Mouse (Mus musculus): ENCODE results near the gene Specc1. TPM values are rescaled to one million over a fixed set of nuclear protein-coding genes. Genes with fewer than 3 reads are reported as not detected.
A peak's percentile ranks its signal among the peaks of the same experiment; 100 is the strongest.

The Specc1 gene
- total RNA-seq, 2 experiments from 2014 or later: 18.3 to 26.7 TPM

DNA sequence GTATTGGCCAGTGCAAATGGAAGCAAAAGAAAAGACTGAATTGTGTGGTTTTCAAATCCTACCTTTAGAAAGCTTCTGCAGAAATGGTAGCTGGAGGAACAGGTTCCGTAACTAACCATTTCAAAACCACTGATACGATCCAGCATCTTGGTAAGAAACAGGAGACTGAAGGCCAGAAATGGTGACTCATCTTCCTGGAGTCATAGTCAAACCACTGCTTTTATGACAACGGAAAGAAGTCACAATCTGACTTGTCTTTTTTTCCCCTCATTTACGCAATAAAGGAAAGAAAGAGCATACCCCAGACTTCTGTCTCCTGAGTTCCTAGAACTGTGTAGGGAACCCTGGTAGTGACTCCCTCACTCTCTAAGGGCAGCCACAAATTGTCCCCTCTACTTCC, 228.3 kb downstream of the Specc1 start:
- DNase-seq: no peak

DNA sequence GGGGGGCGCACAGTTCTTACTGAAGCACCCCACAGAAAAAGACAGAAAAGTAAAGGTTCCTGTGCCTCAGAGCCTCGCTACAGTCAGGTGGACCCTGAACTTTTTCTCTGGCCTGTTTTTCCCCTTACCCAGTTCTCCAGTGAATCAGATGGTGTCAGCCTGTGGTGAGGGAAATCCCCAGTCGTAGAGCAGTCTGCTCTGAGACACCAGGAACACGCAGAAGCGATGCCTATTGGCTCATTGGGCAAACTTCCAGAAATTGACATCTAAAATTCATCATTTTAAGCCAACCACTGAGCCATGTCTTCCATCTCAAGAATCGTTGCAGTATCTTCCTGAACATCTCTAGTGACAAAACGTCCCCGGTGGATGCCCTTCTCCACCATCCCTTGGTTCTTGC, 230.5 kb downstream of the Specc1 start:
- no peak for DNase-seq

DNA sequence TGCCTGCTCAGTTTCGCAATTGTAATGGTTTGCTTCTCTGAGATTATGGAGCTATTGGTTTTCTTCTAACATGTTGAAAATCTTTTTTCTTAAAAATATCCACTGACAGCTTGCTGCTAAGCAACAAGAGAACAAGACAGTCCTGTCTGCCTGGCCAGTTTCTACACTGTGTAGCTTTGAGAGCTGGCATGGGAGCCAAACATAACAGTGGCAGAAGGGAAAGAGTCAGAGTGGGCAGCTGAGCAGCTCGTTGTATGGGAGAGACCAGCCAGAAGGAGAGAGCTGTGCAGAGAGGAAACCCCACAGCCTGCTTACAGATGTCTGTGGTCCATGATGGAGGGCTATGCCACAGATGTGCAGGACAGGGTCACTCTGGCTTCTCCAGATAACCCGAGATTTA, 235.5 kb downstream of the Specc1 start:
- no peak for DNase-seq

DNA sequence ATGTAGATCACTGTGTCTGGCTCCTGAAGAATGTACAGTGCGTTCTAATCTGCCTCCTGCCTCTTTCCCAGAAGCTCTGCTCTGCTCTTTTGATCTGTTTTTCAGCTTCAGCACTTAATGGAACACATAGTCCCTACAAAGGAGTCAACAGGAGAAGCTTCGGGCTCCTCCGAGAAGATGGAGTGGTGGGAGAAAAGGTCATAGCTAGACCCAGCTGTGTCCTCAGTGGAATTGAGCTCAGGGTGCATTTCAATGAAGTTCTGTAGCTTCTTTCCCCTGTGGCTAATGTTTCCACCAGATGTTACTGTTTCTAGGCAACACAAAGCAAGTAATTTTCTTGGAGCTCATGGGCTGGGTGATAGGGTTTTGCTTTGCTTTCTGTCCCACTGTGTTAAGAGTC, 236.6 kb downstream of the Specc1 start:
- DNase-seq: no peak

DNA sequence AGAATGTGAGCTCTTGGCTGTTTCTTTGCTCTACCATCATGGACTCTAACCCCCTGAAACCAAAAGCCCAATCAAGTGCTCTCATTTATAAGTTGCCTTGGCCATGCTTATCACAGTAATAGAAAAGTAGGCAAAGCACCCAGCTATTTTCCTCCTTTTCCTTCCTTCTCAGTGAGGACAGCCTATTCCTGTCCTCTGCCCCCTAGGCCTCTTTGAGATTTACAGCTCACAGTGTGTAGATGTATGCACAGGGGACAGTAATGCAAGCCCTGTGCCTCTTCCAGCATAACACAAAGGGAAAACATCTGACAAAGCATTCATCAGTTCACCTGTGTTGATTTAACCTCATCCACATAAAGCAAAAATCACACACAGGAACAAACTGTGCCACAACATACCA, 237.7 kb downstream of the Specc1 start:
- no peak for DNase-seq

DNA sequence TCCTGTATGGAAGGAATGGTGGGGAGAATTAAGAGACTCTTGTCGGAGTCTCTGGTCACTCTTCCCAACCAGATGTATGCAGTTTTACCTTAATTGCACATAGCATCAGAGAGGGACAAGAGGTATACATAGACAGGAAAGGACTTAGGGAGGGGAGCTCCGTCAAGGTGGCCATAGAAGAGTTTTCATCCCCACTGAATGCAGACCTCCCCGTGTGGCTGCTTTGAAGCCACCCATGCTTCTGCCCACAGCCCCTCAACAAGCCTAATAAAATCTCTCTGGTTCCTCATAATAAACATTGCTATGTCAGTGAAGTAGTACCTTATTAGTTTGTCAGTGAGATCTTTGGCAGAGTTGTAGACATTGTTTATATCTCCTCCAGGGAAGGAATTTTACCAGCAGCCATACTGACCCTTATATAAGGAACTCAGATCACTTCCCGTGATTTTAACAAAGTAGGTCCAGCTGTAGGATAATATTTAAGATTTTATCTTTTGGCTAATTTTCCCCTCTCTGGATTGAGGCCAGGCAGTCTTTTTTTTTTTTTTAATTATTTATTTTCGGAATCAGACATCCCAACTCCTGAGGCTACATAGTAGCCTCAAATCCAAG, 244.4 kb downstream of the Specc1 start:
- no peak for DNase-seq

DNA sequence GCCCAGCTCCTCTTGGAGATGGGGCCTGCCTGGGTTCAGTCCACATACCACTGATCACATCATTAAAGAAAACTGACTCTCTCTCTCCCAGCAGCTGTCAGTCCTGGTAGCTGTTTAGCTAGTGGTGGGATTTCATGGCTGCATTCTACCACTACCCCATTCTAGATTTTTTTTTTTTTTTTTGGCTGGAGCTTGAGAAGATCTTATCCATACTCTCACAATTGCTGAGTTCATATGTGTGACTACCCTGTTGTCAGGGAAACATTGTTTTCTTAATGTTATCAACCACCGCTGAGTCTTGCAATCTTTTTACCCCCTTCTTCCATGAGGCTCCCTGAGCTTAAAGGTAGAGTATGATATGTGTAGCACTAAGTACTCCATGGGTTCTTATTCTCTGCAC, 246.1 kb downstream of the Specc1 start:
- no peak for DNase-seq

DNA sequence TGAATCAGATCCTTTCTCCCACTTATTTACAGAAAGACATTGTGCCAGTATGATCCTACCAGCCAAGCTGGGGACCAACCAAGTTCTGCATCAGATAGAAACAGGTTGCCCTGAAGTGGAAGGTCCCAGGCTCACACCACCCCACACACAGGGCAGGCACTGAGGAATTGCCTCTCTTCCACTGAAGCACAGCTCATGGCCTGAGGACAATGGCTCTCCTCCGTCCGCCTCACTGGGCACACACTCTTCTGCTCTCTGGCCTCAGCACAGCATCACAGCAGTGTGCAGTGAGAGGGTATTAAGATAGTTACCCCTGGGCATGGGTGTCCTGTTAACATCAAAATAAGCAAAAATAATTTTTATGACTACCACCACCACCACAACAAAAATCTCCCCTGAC, 252.5 kb downstream of the Specc1 start:
- DNase-seq: no peak

DNA sequence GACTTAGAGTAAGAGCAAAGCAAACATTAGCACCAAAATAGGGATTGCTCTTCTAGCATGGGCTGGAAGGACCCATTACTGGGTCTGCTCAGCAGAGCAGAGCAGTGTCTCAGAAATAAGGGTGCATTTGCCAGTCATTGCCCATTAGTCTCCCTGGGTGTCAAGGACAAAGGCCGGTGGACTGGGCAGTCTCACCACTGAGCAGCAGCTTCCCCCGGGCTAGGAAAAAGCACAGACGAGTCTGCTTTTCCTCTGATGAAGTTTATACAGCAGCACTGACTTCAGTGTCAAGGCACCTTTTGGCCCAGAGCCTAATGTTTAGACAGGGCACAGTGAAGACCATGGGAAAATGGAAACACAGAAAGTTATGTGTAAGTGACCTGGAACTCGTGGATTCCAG, 253.3 kb downstream of the Specc1 start:
- DNase-seq: no peak

DNA sequence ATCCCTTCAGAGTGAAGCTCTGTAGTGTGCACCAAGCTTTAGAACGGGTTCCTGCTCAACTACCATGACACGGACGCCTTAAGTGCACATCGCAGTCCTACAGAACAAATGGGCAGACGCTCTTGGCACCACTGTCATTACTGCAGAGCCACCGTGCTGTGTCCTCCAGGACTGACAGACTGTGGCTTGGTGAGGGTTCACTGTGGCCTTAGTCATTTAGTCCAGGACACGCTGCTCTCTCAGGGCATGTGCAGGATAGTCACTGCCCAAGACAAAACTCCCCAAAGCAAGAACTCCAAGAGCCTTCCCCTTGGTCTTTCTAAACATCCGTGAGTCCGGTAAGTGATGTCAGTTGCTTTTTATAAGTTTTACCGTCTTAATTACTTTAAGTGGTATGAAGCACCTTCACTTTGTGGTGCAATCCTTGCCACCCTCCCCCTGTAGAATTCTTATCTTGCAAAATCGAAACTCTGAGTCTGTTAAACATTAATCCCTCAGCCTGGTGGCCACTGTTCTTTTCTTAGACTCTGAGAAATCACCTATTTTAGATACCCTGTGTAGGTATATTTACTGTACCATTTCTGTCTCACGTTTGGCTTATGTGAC, 256.9 kb downstream of the Specc1 start:
- DNase-seq: no peak

DNA sequence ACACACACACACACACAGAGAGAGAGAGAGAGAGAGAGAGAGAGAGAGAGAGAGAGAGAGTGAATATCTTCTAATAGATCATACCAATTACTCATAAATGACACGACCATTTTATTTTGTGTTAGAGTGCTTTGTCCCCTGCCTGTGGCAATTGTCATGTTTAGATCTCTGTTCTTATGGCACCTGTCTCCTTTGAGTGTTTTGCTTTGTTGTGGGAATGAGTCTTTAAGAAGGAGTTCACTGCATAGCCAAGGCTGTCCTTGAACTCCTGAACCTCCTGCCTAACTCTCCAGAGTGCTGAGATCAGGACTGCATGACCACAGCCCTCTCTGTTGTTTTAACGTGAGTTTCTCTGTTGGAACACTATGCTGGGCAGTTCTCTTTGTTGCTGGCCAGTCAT, 258.5 kb downstream of the Specc1 start:
- no peak for DNase-seq

DNA sequence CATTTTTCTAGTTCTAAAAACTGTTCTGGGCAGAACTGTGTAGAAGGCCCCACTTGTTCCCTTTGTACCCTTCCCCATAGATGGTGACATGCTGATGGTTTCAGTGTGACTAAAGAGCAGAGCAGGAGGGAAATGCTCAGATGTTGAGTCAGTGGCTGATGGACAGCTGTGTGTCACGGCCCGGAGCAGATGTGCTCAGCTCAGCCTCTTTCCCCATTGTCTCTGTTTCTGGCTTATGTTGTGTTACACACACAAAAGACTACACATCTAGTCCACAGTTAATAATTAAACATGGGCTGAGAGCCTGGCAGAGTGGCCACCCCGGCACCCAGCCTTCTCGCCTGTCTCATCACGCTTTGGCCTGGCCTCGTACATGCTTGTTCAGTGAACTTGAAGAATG, 261.2 kb downstream of the Specc1 start:
- no peak for DNase-seq

DNA sequence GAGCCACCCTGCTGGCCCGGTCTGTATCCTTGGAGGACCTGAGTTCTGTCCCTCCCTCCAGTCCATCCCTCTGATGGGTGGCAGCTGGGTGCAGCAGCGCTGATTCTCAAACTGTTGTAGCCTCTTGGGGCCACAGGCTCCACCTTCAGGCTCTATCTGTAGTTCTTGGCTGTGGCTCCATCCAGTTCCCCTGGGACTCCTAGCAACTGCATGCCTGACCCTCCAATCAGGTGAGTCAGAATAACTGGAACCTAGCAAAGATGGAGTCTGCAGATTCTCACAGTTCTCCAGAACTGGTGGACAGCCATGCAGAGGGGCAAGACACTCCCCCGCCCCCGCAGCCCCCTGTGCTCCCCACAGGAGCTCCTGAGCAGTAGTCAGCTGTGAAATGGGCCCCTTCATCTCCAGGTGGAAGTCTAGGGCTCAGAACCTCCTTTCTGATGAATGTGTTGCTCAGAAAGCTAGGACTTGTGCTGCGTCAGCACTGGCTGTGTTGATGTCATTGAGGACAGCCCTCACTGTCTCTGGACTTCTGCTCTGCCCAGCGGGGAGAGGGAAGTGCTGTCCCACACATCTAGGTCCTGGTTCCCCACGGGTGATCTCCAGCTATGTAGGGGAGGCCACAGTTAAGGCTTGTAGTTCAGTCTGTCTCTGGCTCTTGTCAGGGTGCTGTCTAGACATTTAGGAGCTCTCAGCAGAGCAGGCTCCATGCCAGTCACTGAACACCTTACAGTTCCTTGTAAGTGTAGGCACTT, 264.4 kb downstream of the Specc1 start:
- peak; percentile 24 for DNase-seq

DNA sequence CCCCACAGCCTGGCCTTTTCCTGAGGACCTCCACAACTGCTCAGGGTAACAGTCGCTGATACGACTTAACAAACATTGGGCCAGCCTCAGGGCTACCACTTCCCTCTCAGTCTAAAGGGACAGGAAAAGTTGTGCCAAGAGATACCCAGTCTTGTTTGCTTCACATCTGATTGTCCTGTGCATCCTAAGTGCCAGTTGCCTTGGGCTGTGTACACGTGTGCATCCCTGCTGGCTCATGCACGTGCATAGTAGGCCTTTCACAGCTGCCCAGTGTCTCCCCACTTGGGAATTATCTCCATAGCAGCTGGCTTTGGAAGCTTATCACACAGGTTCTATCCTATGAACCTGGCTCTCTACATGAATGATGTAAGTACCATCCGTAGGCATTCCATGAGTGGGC, 266.9 kb downstream of the Specc1 start:
- DNase-seq: no peak

DNA sequence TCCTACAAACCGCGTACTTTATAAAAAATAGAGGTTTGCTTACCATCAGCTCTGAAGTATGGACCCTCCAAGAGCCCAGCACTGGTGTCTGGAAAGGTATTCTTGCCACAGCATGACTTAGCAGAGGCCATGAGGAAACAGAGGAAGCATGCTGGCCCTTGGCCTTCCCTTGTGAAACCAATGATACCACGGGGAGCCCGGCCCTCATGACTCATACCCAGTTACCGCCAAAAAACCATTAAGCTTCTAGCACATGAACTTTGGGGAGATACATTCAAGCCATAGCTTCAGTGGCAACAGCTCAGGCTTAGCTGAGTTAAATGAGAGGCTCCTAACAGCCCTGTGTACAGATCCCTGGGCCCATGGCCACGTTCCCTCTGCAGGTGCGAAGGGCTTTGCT, 267.4 kb downstream of the Specc1 start:
- DNase-seq: peak; percentile 21

DNA sequence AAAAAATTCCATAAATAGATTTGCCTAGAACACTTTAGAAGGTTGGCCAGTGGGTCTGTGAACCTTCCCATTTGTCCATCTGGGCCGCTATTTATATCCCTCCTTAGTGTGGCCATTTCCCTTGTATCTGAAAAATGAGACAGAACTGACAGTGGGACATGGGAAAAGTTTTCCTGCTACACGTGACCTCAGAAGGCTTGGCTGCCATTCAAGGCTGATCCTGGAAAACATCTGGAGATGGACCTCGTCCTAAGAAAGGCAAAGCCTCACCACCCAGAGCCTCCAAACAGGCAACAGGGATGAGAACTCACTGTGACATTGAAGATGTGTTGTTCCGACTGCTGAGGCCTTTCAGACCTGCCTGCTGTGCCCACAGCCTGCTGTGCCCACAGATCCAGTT, 268.2 kb downstream of the Specc1 start:
- DNase-seq: peak; percentile 45

DNA sequence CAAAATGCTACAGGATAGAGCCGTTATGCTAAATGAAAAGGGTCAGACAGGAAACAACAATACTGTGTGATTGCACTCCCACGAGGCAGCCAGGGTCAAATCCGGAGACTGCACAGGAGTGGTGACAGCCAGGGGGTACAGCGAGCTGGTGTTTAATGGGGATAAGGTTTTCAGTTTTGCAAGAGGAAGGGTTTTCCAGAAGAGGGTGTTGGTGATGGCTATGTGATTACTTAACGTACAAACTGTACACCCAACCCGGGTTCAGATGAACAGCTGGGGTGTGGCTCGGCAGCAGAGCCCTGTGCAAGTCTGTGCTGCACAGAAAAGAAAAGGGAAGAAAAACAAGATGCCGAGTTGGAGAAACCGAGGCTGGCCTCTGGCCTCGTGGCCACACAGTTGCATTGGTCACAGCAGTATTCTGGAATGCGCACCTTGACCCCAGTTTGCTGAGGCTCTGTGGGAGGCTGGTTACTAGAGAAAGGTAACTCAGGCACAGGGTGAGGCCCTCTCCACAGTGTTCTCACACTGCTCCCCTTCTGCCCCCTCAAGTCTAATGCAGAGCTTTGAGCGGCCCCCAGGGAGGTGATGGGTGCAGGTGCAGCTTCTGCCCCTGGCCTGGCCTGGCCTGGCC, 284.2 kb downstream of the Specc1 start:
- DNase-seq: no peak

DNA sequence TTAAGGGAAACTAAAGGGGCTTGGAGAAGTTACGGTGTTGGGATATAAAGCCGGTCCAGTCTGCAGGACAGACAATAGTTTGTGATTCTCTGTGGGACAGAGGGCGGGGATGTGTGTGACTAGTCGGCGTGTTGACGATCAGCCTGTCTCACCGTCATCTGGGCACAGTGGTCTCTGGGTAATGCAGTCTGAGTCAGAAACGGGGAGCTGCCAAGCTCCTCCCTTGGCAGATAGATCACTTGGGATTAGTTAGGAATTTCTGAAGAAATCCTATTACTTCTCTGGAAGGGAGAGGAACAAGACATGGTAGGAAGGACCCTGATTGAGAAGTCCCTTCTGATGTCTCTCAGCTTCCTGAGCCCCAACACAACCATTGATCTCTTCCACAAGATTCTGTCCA, 287.3 kb downstream of the Specc1 start:
- DNase-seq: no peak

DNA sequence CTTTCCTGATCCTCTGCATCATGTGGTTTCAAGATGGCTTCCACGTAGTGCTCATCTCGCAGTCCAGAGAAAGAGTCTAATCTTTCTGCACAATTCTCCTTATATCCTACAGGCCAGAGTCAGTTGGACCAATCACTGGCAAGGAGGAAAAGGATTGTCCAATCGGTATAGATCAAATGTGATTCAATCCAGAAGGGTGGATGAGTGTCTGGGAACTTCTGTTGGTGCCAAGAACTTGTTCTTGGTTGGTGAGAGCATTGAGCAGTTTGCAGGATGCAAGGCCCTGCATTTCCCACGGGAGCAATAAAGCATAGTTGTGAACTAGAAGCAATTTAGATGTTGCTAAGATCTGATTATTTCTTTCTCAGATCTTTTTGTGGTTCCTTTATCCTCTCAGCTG, 287.9 kb downstream of the Specc1 start:
- no peak for DNase-seq

DNA sequence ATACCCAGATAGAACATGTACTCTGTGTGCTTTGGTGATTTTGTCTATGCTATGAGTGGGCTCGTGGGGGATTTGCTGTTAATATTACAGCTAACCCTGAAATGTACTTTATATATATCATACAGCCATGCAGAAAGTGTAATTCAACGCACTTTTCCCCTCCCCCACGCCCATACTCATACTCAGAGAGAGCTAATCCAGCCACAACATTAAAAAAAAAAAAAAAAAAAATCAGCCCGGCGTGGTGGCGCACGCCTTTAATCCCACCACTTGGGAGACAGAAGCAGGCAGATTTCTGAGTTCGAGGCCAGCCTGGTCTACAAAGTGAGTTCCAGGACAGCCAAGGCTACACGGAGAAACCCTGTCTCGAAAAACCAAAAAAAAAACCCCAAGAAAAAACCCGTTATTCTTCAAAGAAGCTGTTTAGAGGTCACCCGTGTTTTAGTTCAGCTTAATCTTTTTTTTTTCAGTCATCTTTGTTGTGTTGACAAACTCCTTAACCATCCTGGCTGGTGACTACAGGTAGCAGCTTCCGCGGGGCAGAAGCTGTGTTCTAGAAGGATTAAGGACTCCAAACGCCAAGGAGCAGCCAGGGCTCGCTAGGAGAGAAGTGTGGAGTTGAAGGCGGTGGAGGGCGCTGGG, 291.3 kb downstream of the Specc1 start:
- no peak for DNase-seq

DNA sequence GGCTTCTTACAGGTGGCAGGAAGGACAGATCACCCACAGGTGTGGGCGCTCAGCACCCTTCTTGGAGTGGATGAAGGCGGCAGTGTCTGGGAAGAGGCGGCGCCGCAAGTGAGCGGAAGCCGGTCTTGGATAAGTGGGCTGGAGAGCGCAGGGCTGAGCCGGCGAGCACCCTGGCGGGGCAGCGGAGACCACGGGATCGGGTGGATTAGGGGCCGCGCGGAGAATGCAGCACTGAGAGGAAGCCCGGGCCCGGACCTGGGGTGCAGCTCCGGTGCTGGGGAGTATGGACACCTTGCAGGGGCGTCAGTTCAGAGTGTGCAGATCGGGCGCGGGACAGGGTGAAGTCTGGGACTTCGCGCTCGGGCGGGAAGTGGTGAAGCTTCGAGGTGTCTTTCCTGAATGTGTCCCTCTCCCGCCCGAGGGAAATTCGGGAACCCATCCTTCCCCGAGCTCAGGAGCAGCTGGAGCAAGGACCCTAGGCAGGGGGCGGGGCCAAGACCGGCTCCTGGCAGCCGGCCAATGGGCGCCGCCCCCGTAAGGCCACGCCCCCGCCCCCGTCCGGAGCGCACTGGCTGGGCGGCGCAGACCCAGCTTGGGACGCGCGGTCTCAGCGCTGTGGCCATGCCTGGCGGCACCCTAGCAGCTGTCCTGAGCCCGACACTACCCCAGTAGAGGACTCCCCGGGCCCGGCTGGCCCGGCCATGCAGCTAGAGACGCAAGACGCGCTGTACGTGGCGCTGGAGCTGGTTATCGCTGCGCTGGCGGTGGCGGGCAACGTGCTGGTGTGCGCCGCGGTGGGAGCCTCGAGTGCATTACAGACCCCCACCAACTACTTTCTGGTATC, 292.1 kb downstream of the Specc1 start, which contains the start of gene Adora2b:
Adora2b (plus strand) TSS at position 584 of the 844 bp plus-strand sequence.
- peak; percentile 74 for DNase-seq
